Mouse (Mus musculus): ENCODE data around the gene Lrrc66. TPM values are rescaled to one million over a fixed set of nuclear protein-coding genes. Genes with fewer than 3 reads are reported as not detected.

Lrrc66 gene
- 0.07 TPM in 1 of 2 replicates, not detected in the other for polyA plus RNA-seq (2012; rRNA removed)

DNA sequence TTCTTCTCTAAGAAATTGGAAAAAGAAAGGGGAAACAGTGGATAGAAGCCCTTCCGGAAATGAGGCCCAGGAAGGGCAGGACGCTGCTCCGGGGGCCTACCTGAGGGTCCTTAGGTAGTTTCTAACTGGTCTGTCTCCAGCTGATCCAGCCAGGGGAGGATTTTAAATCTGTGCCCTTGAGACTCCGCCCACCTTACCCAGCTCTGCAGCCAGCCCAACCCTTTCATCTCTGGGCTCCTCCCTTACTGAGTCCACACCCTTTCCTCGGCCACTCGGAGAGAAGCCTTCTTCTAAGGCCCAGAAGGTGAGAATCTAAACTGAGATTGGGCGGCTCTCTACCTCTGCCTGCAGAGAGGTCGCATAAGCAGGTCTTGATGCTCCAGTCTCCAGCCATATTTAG lies at the start of gene Lrrc66:
Gene Lrrc66, minus strand, starts transcription at position 236 of the 400 bp plus-strand sequence.

DNA sequence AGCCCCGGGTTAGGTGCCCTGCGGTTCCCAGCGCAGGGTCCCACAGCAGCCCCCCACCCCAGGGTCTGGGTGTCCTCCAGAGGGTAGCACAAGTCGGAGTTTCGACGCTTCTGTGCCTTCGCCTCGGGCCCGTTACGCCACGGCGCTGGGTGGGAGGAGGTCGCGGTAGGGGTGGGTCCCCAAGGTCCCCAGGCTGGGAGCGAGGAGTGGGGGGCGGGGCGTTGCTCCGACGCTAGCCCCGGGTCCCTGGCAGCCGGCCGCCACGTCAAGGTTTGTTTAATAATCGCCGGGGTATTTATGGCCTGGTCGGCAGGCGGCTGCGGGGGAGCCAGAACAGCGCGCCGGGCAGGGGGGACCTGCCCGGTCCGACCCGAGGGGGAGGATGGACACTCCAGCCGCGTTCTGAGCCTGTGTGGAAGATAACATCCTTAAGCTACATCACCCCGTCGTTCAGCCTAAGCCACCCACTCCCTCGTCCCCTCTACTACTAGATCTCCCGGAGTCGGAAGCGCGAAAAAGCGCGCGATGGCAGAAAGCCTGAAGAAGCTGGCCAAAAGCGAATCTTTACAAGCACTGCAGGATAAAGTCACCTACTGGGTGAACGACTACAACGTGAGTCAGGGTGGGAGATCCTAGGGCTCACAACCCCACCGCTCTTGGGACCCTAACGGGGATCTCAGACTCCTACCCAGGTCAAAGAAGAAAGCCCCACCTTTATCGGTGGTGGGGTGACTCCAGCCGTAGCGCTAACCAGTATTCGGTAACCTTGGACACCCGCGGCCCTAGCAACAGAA lies 18.9 kb upstream of the Lrrc66 start, which contains the start of gene Spata18:
Gene Spata18, plus strand, starts transcription at position 319 of the 794 bp plus-strand sequence.

DNA sequence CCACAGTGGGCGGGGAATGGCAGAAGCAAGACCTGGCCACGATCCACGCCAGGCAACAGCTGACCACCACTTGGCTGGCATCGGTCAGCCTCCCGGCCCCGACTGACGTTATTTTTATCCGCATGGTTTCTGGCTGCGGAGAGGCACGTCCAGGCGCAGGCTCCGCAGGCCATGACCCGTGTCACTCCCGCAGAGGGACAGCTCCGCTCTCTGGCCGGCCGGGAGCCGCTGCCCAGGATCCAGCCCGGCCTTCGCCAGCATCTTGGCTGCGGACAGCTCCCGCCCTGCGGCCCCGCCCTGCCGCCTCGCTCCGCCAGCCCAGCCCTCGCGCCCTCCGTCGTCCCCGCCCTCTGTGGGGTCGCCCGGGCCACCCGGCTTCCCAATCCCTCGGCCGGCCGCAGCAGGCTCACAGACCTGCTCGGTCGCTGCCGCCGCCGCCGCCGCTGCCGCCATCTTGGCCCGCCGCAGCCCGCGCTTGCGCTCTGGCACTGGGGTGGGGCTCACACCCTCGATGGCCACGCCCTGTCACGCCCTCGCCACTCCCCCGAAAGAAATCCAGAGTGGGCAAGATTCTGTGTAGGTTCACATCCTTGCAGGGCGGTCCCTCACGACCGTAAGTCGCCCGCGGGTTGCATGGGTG lies 15.1 kb upstream of the Lrrc66 start, which contains the start of gene Sgcb:
Gene Sgcb, minus strand, starts transcription at position 530 of the 640 bp plus-strand sequence.

Other genes with a start within 250 kb of the Lrrc66 start
- gene Cwh43, start 226.5 kb downstream of the Lrrc66 start, polyA plus RNA-seq (2012; rRNA removed): 0.09 and 0.28 TPM in 2 replicates
- gene Dcun1d4, start 151.5 kb downstream of the Lrrc66 start, polyA plus RNA-seq (2012; rRNA removed): 35.6 and 39.1 TPM in 2 replicates
- 20.2 and 24.4 TPM in 2 replicates for gene Sgcb, start 15.3 kb upstream of the Lrrc66 start, polyA plus RNA-seq (2012; rRNA removed)
- 0.90 and 1.1 TPM in 2 replicates for gene Spata18, start 18.9 kb upstream of the Lrrc66 start, polyA plus RNA-seq (2012; rRNA removed)